8 mouse cellular contexts compared by ENCODE assay signal in genomic region chr19:37563763-37564162, GRCm38 (mm10). TPM values are rescaled to one million over a fixed set of nuclear protein-coding genes. Genes with fewer than 3 reads are reported as not detected.
DNase-seq lines count a peak whose midpoint lies in the region; ATAC-seq and TF ChIP-seq lines count a peak whose summit lies in the region.

No protein-coding gene starts in this region.

- intact Hi-C loops in left cerebral cortex, adult 2 months (cut with DNase I): loop anchor here (1.0 to 10.0 kb wide), 2 partner anchors 32 to 371 kb away; no protein-coding TSS in a partner anchor

- H3K9me3 ChIP-seq in G1E (replicated peaks): no peaks in the 10 kb centered on the region
- H3K9me3 ChIP-seq in intestine, embryonic 16.5 days (ENCODE audit: control insufficient read depth, low read length): no peaks in the 10 kb centered on the region

- TF ChIP-seq CTCF in left cerebral cortex, adult 2 months (IDR thresholded peaks at IDR 0.05): peak; percentile 84
- peak; percentile 43; the same call in 1 of the 2 replicates for TF ChIP-seq CTCF in G1E (IDR thresholded peaks at IDR 0.05; ENCODE audit: low read depth, low read length)

- H3K9ac ChIP-seq in intestine, embryonic 16.5 days (ENCODE audit: low read depth, low read length): no peak overlapping the region

- H3K4me1 ChIP-seq in G1E (ENCODE audit: insufficient read depth, low read depth, low read length): peaks cover 72% of the 10 kb centered on the region
- H3K4me1 ChIP-seq in intestine, embryonic 16.5 days (ENCODE audit: control insufficient read depth, insufficient read depth, low read length): peaks cover 19% of the 10 kb centered on the region

- H3K4me2 ChIP-seq in intestine, embryonic 16.5 days (ENCODE audit: low read depth, low read length): no peak overlapping the region

- peaks cover 35% of the 10 kb centered on the region for H3K36me3 ChIP-seq in G1E (replicated peaks)
- H3K36me3 ChIP-seq in intestine, embryonic 16.5 days (ENCODE audit: control insufficient read depth, insufficient read depth, low read length): no peaks in the 10 kb centered on the region

- WGBS in intestine, embryonic 16.5 days: 30% methylated on average over 4 of the region's 4 CpGs

- DNase-seq in adrenal gland, postnatal 36 days: peak; percentile 15 to 56
- no peak for DNase-seq in adrenal gland, adult 8-10 months
- DNase-seq in left cerebral cortex, adult 2 months (ENCODE audit: extremely low spot score in 1 of 2, low spot score in 2 of 2): peak in 1 of 2 experiments; percentile 23
- no peak for DNase-seq in left cerebral cortex, adult 11 months (ENCODE audit: low spot score)
- DNase-seq in G1E (ENCODE audit: low spot score): no peak
- DNase-seq in embryo, embryonic 11 days: peak; percentile 74
- DNase-seq in lung, postnatal 36 days: peak; percentile 85

- no peak for ATAC-seq in G1E (ENCODE audit: extremely low read depth, insufficient number of reproducible peaks, low FRiP score, poor library complexity, severe bottlenecking)
- ATAC-seq in intestine, embryonic 16.5 days: no peak

- H3K27ac ChIP-seq in left cerebral cortex, adult 2 months: no peak overlapping the region
- H3K27ac ChIP-seq in intestine, embryonic 16.5 days (ENCODE audit: low read length): no peak overlapping the region

- no peaks in the 10 kb centered on the region for H3K27me3 ChIP-seq in G1E (ENCODE audit: insufficient read depth, low read length)
- H3K27me3 ChIP-seq in intestine, embryonic 16.5 days (replicated peaks; ENCODE audit: control insufficient read depth, insufficient read depth, low read length): no peaks in the 10 kb centered on the region

- H3K4me3 ChIP-seq in left cerebral cortex, adult 2 months: no peak overlapping the region
- H3K4me3 ChIP-seq in G1E (ENCODE audit: low read depth, low read length): no peak overlapping the region
- no peak overlapping the region for H3K4me3 ChIP-seq in intestine, embryonic 16.5 days (ENCODE audit: low read length)

RNA-seq across cellular contexts. Expression of gene Exoc6, which starts 13.5 kb away (rescaled TPM):
- 10 to 100 TPM; 16.7 to 24.6 TPM for total RNA-seq in adrenal gland, postnatal 36 days (2021)
- 10 to 100 TPM; 18.7 to 26.7 (median 22.0) TPM for total RNA-seq in adrenal gland, adult 8-10 months (2022)
- total RNA-seq in left cerebral cortex, adult 2 months (2021): 10 to 100 TPM; 40.3 to 43.4 TPM
- 90.4 and 92.8 TPM in 2 replicates for total RNA-seq in G1E (2014; fragmentation: Nextera tagmentation)
- 100 and 117 TPM in 2 replicates for total RNA-seq in G1E (2017)
- 25.6 and 26.0 TPM in 2 replicates for polyA plus RNA-seq in G1E (2012)
- 21.7 and 23.8 TPM in 2 replicates for polyA plus RNA-seq in intestine, embryonic 16.5 days (2015; fragmentation: Nextera tagmentation; extraction: Ambion mirVana)

Comparison
In these comparisons a context has a peak if more than half of its experiments do, and no peak if none do; other contexts are left out.
1. DNase-seq: peak in adrenal gland, postnatal 36 days (2 of 2), embryo, embryonic 11 days (single experiment) and lung, postnatal 36 days (single experiment); none in adrenal gland, adult 8-10 months (single experiment), left cerebral cortex, adult 11 months (single experiment) and G1E (single experiment).